ENCODE assay signal across 20 mouse cellular contexts in genomic region chr1:92921496-92921895, GRCm38 (mm10). TPM values are rescaled to one million over a fixed set of nuclear protein-coding genes. Genes with fewer than 3 reads are reported as not detected.
"Had no signal": no experiment of that assay in that cellular context is flagged by ENCODE, and none has a peak within 500 bp of the region (broad histone marks: within the 10 kb centered on the region; RNA-seq: fewer than 3 reads in every experiment).

No protein-coding gene starts in this region.

- H3K9ac ChIP-seq: kidney, embryonic 15.5 days; liver, embryonic 13.5 days; midbrain, embryonic 12.5 days; midbrain, embryonic 15.5 days; neural tube, embryonic 12.5 days; neural tube, embryonic 15.5 days; stomach, embryonic 15.5 days had no signal

- H3K27me3 ChIP-seq: liver, embryonic 13.5 days; midbrain, embryonic 12.5 days; neural tube, embryonic 12.5 days; neural tube, embryonic 15.5 days; stomach, embryonic 15.5 days had no signal

- H3K4me2 ChIP-seq: kidney, embryonic 15.5 days; liver, embryonic 13.5 days; midbrain, embryonic 12.5 days; midbrain, embryonic 15.5 days; neural tube, embryonic 12.5 days; neural tube, embryonic 15.5 days; stomach, embryonic 15.5 days had no signal

- DNase-seq: kidney, postnatal 10 days; kidney, postnatal 36 days; layer of hippocampus, postnatal 36 days; liver, embryonic 13.5 days; lung, adult 2 months; lung, postnatal 14 days; lung, postnatal 4 days; right cerebral cortex, adult 18-20 months; right cerebral cortex, postnatal 4 days; spleen, adult 18-20 months; thymus, postnatal 36 days had no signal

- ATAC-seq: midbrain, embryonic 15.5 days had no signal

- H3K4me1 ChIP-seq: kidney, embryonic 15.5 days; midbrain, embryonic 12.5 days; midbrain, embryonic 15.5 days; neural tube, embryonic 12.5 days; neural tube, embryonic 15.5 days; stomach, embryonic 15.5 days had no signal

- H3K27ac ChIP-seq: kidney, embryonic 15.5 days; left cerebral cortex, adult 2 months; liver, embryonic 13.5 days; midbrain, embryonic 12.5 days; midbrain, embryonic 15.5 days; neural tube, embryonic 12.5 days; neural tube, embryonic 15.5 days had no signal

- H3K4me3 ChIP-seq: kidney, embryonic 15.5 days; left cerebral cortex, adult 2 months; liver, embryonic 13.5 days; midbrain, embryonic 12.5 days; midbrain, embryonic 15.5 days; neural tube, embryonic 12.5 days; neural tube, embryonic 15.5 days; stomach, embryonic 15.5 days had no signal

- H3K9me3 ChIP-seq: kidney, embryonic 15.5 days; liver, embryonic 13.5 days; midbrain, embryonic 12.5 days; midbrain, embryonic 15.5 days; neural tube, embryonic 12.5 days; neural tube, embryonic 15.5 days; stomach, embryonic 15.5 days had no signal

RNA-seq across cellular contexts. Expression of gene Ankmy1, which starts 18.8 kb away (rescaled TPM):
- polyA plus RNA-seq: liver, adult 2 months; liver, embryonic 13.5 days; liver, embryonic 16.5 days had no signal
